Mouse (Mus musculus) megakaryocyte, embryonic 14.5 days (primary cell): Measurements from ENCODE around the gene Ola1.

Source experiments
- FLI1 ChIP-seq: IDR thresholded peaks from 2 replicates; pipeline ENCODE4 v1.6.1; 2012; ENCODE audit warnings: low read length, inconsistent platforms, mixed read lengths
- GATA1 ChIP-seq: IDR thresholded peaks from 3 replicates; pipeline ENCODE4 v1.6.1; 2012; ENCODE audit warnings: mixed read lengths, low read length, inconsistent platforms, borderline replicate concordance

DNA sequence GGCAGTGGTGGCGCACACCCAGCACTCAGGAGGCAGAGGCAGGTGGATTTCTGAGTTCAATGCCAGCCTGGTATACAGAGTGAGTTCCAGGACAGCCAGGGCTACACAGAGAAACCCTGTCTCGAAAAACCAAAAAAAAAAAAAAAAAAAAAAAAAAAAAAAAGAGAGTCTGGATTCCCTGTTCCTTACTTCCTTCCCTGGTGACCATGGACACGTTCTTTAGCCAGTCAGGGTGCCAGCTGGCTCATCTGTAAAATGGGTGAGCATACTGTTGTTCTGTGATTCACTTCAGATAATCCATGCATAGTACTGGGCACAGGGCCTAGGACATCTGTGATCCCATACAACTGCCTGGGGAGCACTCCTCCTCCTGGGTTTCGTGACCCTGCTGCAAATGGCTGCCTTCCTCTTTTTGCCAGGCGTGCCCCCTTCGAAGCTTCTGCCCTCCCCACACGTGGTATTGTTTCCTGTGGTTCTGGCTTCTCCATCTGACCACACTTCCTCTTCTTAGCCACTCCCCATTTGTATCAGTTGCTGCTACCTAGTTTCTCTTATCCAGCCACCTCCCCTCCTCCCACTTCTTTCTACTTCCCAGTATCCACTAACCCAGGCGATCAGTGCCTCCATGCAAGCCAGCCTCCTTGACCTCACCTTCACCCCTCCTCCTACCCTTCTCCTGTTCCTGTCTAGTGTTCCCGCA is 164.8 kb downstream of the Ola1 start:
- TF ChIP-seq GATA1 (no peak), FLI1 (no peak)
